Mouse (Mus musculus): ENCODE measurements around the gene Adamts15. TPM values are rescaled to one million over a fixed set of nuclear protein-coding genes. Genes with fewer than 3 reads are reported as not detected.
A peak's percentile ranks its signal among the peaks of the same experiment; 100 is the strongest.

Gene Adamts15
- 16.4 and 18.1 TPM in 2 replicates for polyA plus RNA-seq (2016; fragmentation: Nextera tagmentation; extraction: Ambion mirVana)

GRCm38 (mm10) chr9:30922197-30922894, at the start of gene Adamts15:
Gene Adamts15 (minus strand): TSS chr9:30922452.
- Histone ChIP-seq H3K36me3 (no peaks in the 10 kb centered on the region), H3K9ac (peak within 1 kb of the TSS; percentile 80), H3K4me1 (replicated peaks) (peaks cover 27% of the 10 kb centered on the region), H3K27ac (ENCODE audit: poor library complexity, severe bottlenecking) (peak within 1 kb of the TSS; percentile 46), H3K27me3 (replicated peaks) (peaks cover 10% of the 10 kb centered on the region), H3K4me2 (peak within 1 kb of the TSS; percentile 96), H3K9me3 (replicated peaks) (no peaks in the 10 kb centered on the region), H3K4me3 (peak within 1 kb of the TSS; percentile 67)
- peak; percentile 82 for ATAC-seq (ENCODE audit: insufficient number of reproducible peaks, low FRiP score)
- WGBS = under 1% methylated on average over 46 of the region's 47 CpGs

GRCm38 (mm10) chr9:30971967-30972366, 49.7 kb upstream of the Adamts15 start:
- Histone ChIP-seq H3K27me3 (replicated peaks) (peaks cover 9% of the 10 kb centered on the region; the same call in 1 of the 2 replicates), H3K4me1 (replicated peaks) (peaks cover 18% of the 10 kb centered on the region), H3K4me3 (no peak overlapping the region), H3K27ac (ENCODE audit: poor library complexity, severe bottlenecking) (no peak overlapping the region), H3K9ac (no peak overlapping the region), H3K9me3 (replicated peaks) (no peaks in the 10 kb centered on the region; the same call in 1 of the 2 replicates), H3K36me3 (no peaks in the 10 kb centered on the region), H3K4me2 (no peak overlapping the region)
- no peak for ATAC-seq (ENCODE audit: insufficient number of reproducible peaks, low FRiP score)
- WGBS = 47% methylated on average over 4 of the region's 4 CpGs

- H3K36me3 ChIP-seq = no peaks in the 10 kb centered on the region
- H3K4me3 ChIP-seq = no peak overlapping the region
- peaks cover 9% of the 10 kb centered on the region; the same call in 1 of the 2 replicates for H3K27me3 ChIP-seq (replicated peaks)
- no peak for ATAC-seq (ENCODE audit: insufficient number of reproducible peaks, low FRiP score)
- no peaks in the 10 kb centered on the region for H3K9me3 ChIP-seq (replicated peaks)
- H3K27ac ChIP-seq (ENCODE audit: poor library complexity, severe bottlenecking) = no peak overlapping the region
- 56% methylated on average over 3 of the region's 3 CpGs for WGBS
- H3K4me2 ChIP-seq = no peak overlapping the region
- H3K4me1 ChIP-seq (replicated peaks) = peaks cover 18% of the 10 kb centered on the region
- no peak overlapping the region for H3K9ac ChIP-seq
Measured at GRCm38 (mm10) chr9:30970001-30970400, 47.7 kb upstream of the Adamts15 start.

- Histone ChIP-seq H3K27ac (ENCODE audit: poor library complexity, severe bottlenecking) (no peak overlapping the region), H3K4me3 (no peak overlapping the region), H3K9me3 (replicated peaks) (no peaks in the 10 kb centered on the region), H3K4me1 (replicated peaks) (peaks cover 26% of the 10 kb centered on the region), H3K36me3 (no peaks in the 10 kb centered on the region), H3K27me3 (replicated peaks) (peaks cover 15% of the 10 kb centered on the region; the same call in 1 of the 2 replicates), H3K4me2 (no peak overlapping the region), H3K9ac (no peak overlapping the region)
- no peak for ATAC-seq (ENCODE audit: insufficient number of reproducible peaks, low FRiP score)
- 73% methylated on average over 6 of the region's 6 CpGs for WGBS
Measured at GRCm38 (mm10) chr9:30968130-30968529, 45.9 kb upstream of the Adamts15 start.

- no peaks in the 10 kb centered on the region for H3K9me3 ChIP-seq (replicated peaks)
- H3K4me1 ChIP-seq (replicated peaks) = peaks cover 26% of the 10 kb centered on the region
- no peak overlapping the region for H3K4me3 ChIP-seq
- H3K36me3 ChIP-seq = no peaks in the 10 kb centered on the region
- no peak for ATAC-seq (ENCODE audit: insufficient number of reproducible peaks, low FRiP score)
- no peak overlapping the region for H3K4me2 ChIP-seq
- H3K27ac ChIP-seq (ENCODE audit: poor library complexity, severe bottlenecking) = no peak overlapping the region
- H3K27me3 ChIP-seq (replicated peaks) = peaks cover 18% of the 10 kb centered on the region
- WGBS = 26% methylated on average over 7 of the region's 7 CpGs
- H3K9ac ChIP-seq = no peak overlapping the region
Measured at GRCm38 (mm10) chr9:30966881-30967280, 44.6 kb upstream of the Adamts15 start.

- Histone ChIP-seq H3K27ac (ENCODE audit: poor library complexity, severe bottlenecking) (no peak overlapping the region), H3K4me3 (no peak overlapping the region), H3K36me3 (no peaks in the 10 kb centered on the region), H3K4me1 (replicated peaks) (peaks cover 26% of the 10 kb centered on the region), H3K4me2 (no peak overlapping the region), H3K9me3 (replicated peaks) (no peaks in the 10 kb centered on the region), H3K27me3 (replicated peaks) (peaks cover 18% of the 10 kb centered on the region), H3K9ac (no peak overlapping the region)
- ATAC-seq (ENCODE audit: insufficient number of reproducible peaks, low FRiP score) = no peak
- 69% methylated on average over 10 of the region's 10 CpGs for WGBS
Measured at GRCm38 (mm10) chr9:30964685-30965084, 42.4 kb upstream of the Adamts15 start.

GRCm38 (mm10) chr9:30963780-30964179, 41.5 kb upstream of the Adamts15 start:
- WGBS = 74% methylated on average over 4 of the region's 4 CpGs
- Histone ChIP-seq H3K27ac (ENCODE audit: poor library complexity, severe bottlenecking) (no peak overlapping the region), H3K9ac (no peak overlapping the region), H3K9me3 (replicated peaks) (no peaks in the 10 kb centered on the region), H3K4me2 (no peak overlapping the region), H3K4me1 (replicated peaks) (peaks cover 26% of the 10 kb centered on the region), H3K36me3 (no peaks in the 10 kb centered on the region), H3K27me3 (replicated peaks) (peaks cover 27% of the 10 kb centered on the region), H3K4me3 (no peak overlapping the region)
- ATAC-seq (ENCODE audit: insufficient number of reproducible peaks, low FRiP score) = no peak

- H3K36me3 ChIP-seq = no peaks in the 10 kb centered on the region
- 81% methylated on average over 9 of the region's 9 CpGs for WGBS
- peaks cover 20% of the 10 kb centered on the region for H3K27me3 ChIP-seq (replicated peaks)
- ATAC-seq (ENCODE audit: insufficient number of reproducible peaks, low FRiP score) = no peak
- H3K4me1 ChIP-seq (replicated peaks) = peaks cover 8% of the 10 kb centered on the region
- no peak overlapping the region for H3K4me3 ChIP-seq
- no peak overlapping the region for H3K9ac ChIP-seq
- no peak overlapping the region for H3K4me2 ChIP-seq
- no peaks in the 10 kb centered on the region for H3K9me3 ChIP-seq (replicated peaks)
- H3K27ac ChIP-seq (ENCODE audit: poor library complexity, severe bottlenecking) = no peak overlapping the region
Measured at GRCm38 (mm10) chr9:30955246-30955645, 33.0 kb upstream of the Adamts15 start.

- Histone ChIP-seq H3K27ac (ENCODE audit: poor library complexity, severe bottlenecking) (no peak overlapping the region), H3K4me3 (no peak overlapping the region), H3K9ac (no peak overlapping the region), H3K36me3 (no peaks in the 10 kb centered on the region), H3K4me2 (no peak overlapping the region), H3K9me3 (replicated peaks) (no peaks in the 10 kb centered on the region), H3K27me3 (replicated peaks) (peaks cover 10% of the 10 kb centered on the region), H3K4me1 (replicated peaks) (peaks cover 11% of the 10 kb centered on the region)
- ATAC-seq (ENCODE audit: insufficient number of reproducible peaks, low FRiP score) = no peak
- whole genome bisulfite sequencing = 47% methylated on average over 8 of the region's 8 CpGs
Measured at GRCm38 (mm10) chr9:30953287-30953686, 31.0 kb upstream of the Adamts15 start.

- Histone ChIP-seq H3K9me3 (replicated peaks) (no peaks in the 10 kb centered on the region), H3K36me3 (no peaks in the 10 kb centered on the region), H3K4me2 (no peak overlapping the region), H3K9ac (no peak overlapping the region), H3K4me1 (replicated peaks) (peaks cover 11% of the 10 kb centered on the region), H3K4me3 (no peak overlapping the region), H3K27ac (ENCODE audit: poor library complexity, severe bottlenecking) (no peak overlapping the region), H3K27me3 (replicated peaks) (peaks cover 26% of the 10 kb centered on the region)
- no peak for ATAC-seq (ENCODE audit: insufficient number of reproducible peaks, low FRiP score)
- 78% methylated on average over 5 of the region's 5 CpGs for WGBS
Measured at GRCm38 (mm10) chr9:30951461-30951860, 29.2 kb upstream of the Adamts15 start.

- Histone ChIP-seq H3K27ac (ENCODE audit: poor library complexity, severe bottlenecking) (no peak overlapping the region), H3K9ac (no peak overlapping the region), H3K9me3 (replicated peaks) (no peaks in the 10 kb centered on the region), H3K4me3 (no peak overlapping the region), H3K4me2 (no peak overlapping the region), H3K27me3 (replicated peaks) (peaks cover 29% of the 10 kb centered on the region), H3K4me1 (replicated peaks) (peaks cover 17% of the 10 kb centered on the region), H3K36me3 (no peaks in the 10 kb centered on the region)
- 50% methylated on average over 4 of the region's 4 CpGs for WGBS
- ATAC-seq (ENCODE audit: insufficient number of reproducible peaks, low FRiP score) = no peak
Measured at GRCm38 (mm10) chr9:30950592-30950991, 28.3 kb upstream of the Adamts15 start.

- Histone ChIP-seq H3K4me3 (no peak overlapping the region), H3K36me3 (no peaks in the 10 kb centered on the region), H3K4me1 (replicated peaks) (peaks cover 17% of the 10 kb centered on the region), H3K9ac (no peak overlapping the region), H3K9me3 (replicated peaks) (no peaks in the 10 kb centered on the region), H3K4me2 (no peak overlapping the region), H3K27ac (ENCODE audit: poor library complexity, severe bottlenecking) (no peak overlapping the region), H3K27me3 (replicated peaks) (peaks cover 35% of the 10 kb centered on the region)
- no peak for ATAC-seq (ENCODE audit: insufficient number of reproducible peaks, low FRiP score)
- 63% methylated on average over 4 of the region's 4 CpGs for WGBS
Measured at GRCm38 (mm10) chr9:30949971-30950370, 27.7 kb upstream of the Adamts15 start.

All from heart, embryonic 12.5 days (tissue).